12 mouse cellular contexts compared by ENCODE assay signal in genomic region chr3:3308461-3308860, GRCm38 (mm10).
DNase-seq lines count a peak whose midpoint lies in the region; ATAC-seq and TF ChIP-seq lines count a peak whose summit lies in the region.
"Had no signal": no experiment of that assay in that cellular context is flagged by ENCODE, and none has a peak within 500 bp of the region (broad histone marks: within the 10 kb centered on the region; RNA-seq: fewer than 3 reads in every experiment).

No protein-coding gene starts in this region.

- ATAC-seq in forebrain, embryonic 16.5 days, result no peak
- no peak for ATAC-seq in liver, embryonic 14.5 days (ENCODE audit: insufficient read depth)
- no peak for ATAC-seq in liver, postnatal 0 days
- no peak for ATAC-seq in hindbrain, embryonic 13.5 days (ENCODE audit: low FRiP score)
- ATAC-seq in neural tube, embryonic 14.5 days (ENCODE audit: low read depth), result no peak

- no peak for DNase-seq in forebrain, embryonic 10.5 days (ENCODE audit: extremely low spot score, low spot score)
- no peak for DNase-seq in liver, embryonic 14.5 days (ENCODE audit: low read depth in 3 of 3, low spot score in 3 of 3)
- DNase-seq in liver, postnatal 0 days, result no peak
- DNase-seq in adrenal gland, postnatal 10 days, result no peak
- DNase-seq in adrenal gland, postnatal 36 days, result no peak
- DNase-seq: heart, postnatal 4 days; kidney, postnatal 4 days had no signal

- H3K4me1 ChIP-seq in forebrain, embryonic 10.5 days, result no peaks in the 10 kb centered on the region
- H3K4me1 ChIP-seq in forebrain, embryonic 16.5 days (replicated peaks; ENCODE audit: control insufficient read depth, insufficient read depth, low read length), result no peaks in the 10 kb centered on the region
- H3K4me1 ChIP-seq in liver, embryonic 14.5 days (replicated peaks; ENCODE audit: control insufficient read depth in 2 of 2, insufficient read depth in 2 of 2, low read length in 1 of 2), result no peaks in the 10 kb centered on the region
- H3K4me1 ChIP-seq in liver, postnatal 0 days (ENCODE audit: insufficient read depth), result no peaks in the 10 kb centered on the region
- H3K4me1 ChIP-seq in hindbrain, embryonic 13.5 days (replicated peaks), result no peaks in the 10 kb centered on the region
- H3K4me1 ChIP-seq in neural tube, embryonic 14.5 days (ENCODE audit: control insufficient read depth, insufficient read depth, low read length), result no peaks in the 10 kb centered on the region
- H3K4me1 ChIP-seq: limb, embryonic 12.5 days had no signal

- H3K27ac ChIP-seq in forebrain, embryonic 10.5 days, result no peak overlapping the region
- no peak overlapping the region for H3K27ac ChIP-seq in forebrain, embryonic 16.5 days (ENCODE audit: low read length)
- no peak overlapping the region for H3K27ac ChIP-seq in liver, embryonic 14.5 days
- no peak overlapping the region for H3K27ac ChIP-seq in liver, postnatal 0 days (ENCODE audit: low read depth)
- no peak overlapping the region for H3K27ac ChIP-seq in hindbrain, embryonic 13.5 days
- no peak overlapping the region for H3K27ac ChIP-seq in neural tube, embryonic 14.5 days (ENCODE audit: low read depth, low read length)
- H3K27ac ChIP-seq: limb, embryonic 12.5 days; macrophage had no signal

- 62% methylated on average over 14 of the region's 14 CpGs for WGBS in forebrain, embryonic 10.5 days
- 67% methylated on average over 14 of the region's 14 CpGs for WGBS in forebrain, embryonic 16.5 days
- 35% methylated on average over 14 of the region's 14 CpGs for WGBS in liver, embryonic 14.5 days (ENCODE audit: insufficient replicate concordance)
- WGBS in liver, postnatal 0 days (ENCODE audit: insufficient replicate concordance), result 55% methylated on average over 14 of the region's 14 CpGs
- 67% methylated on average over 14 of the region's 14 CpGs for WGBS in hindbrain, embryonic 13.5 days
- WGBS in neural tube, embryonic 14.5 days, result 48% methylated on average over 14 of the region's 14 CpGs

- H3K27me3 ChIP-seq in forebrain, embryonic 10.5 days (ENCODE audit: poor library complexity, severe bottlenecking), result no peaks in the 10 kb centered on the region
- no peaks in the 10 kb centered on the region for H3K27me3 ChIP-seq in forebrain, embryonic 16.5 days (replicated peaks; ENCODE audit: control insufficient read depth, insufficient read depth, low read length)
- no peaks in the 10 kb centered on the region for H3K27me3 ChIP-seq in liver, embryonic 14.5 days (ENCODE audit: control insufficient read depth, insufficient read depth, low read length)
- no peaks in the 10 kb centered on the region for H3K27me3 ChIP-seq in liver, postnatal 0 days (ENCODE audit: insufficient read depth, low read length)
- no peaks in the 10 kb centered on the region for H3K27me3 ChIP-seq in hindbrain, embryonic 13.5 days
- H3K27me3 ChIP-seq in neural tube, embryonic 14.5 days (ENCODE audit: control insufficient read depth, insufficient read depth, low read length), result no peaks in the 10 kb centered on the region
- H3K27me3 ChIP-seq: limb, embryonic 12.5 days had no signal

- TF ChIP-seq CTCF in liver, embryonic 14.5 days (IDR thresholded peaks at IDR 0.05; ENCODE audit: low read depth), result 0 out of 2 replicates have a peak, but pooled peaks have one; percentile 5
- TF ChIP-seq CTCF in liver, postnatal 0 days (IDR thresholded peaks at IDR 0.05; ENCODE audit: low read depth), result no peak

- H3K4me2 ChIP-seq in forebrain, embryonic 16.5 days (ENCODE audit: low read length), result no peak overlapping the region; the same call in 1 of the 2 replicates
- H3K4me2 ChIP-seq in liver, embryonic 14.5 days (ENCODE audit: low read depth), result no peak overlapping the region
- H3K4me2 ChIP-seq in liver, postnatal 0 days (ENCODE audit: low read depth, low read length), result no peak overlapping the region
- H3K4me2 ChIP-seq in hindbrain, embryonic 13.5 days, result peak overlapping the region; percentile 23; the same call in 1 of the 2 replicates
- H3K4me2 ChIP-seq in neural tube, embryonic 14.5 days (ENCODE audit: low read depth, low read length), result peak overlapping the region; percentile 22; the same call in 1 of the 2 replicates
- H3K4me2 ChIP-seq: limb, embryonic 12.5 days had no signal

- H3K36me3 ChIP-seq in forebrain, embryonic 10.5 days (replicated peaks), result no peaks in the 10 kb centered on the region
- H3K36me3 ChIP-seq in forebrain, embryonic 16.5 days (ENCODE audit: control insufficient read depth, insufficient read depth), result no peaks in the 10 kb centered on the region
- no peaks in the 10 kb centered on the region for H3K36me3 ChIP-seq in liver, embryonic 14.5 days (replicated peaks; ENCODE audit: control insufficient read depth, insufficient read depth, low read depth)
- H3K36me3 ChIP-seq in liver, postnatal 0 days (replicated peaks; ENCODE audit: insufficient read depth, low read length), result no peaks in the 10 kb centered on the region
- no peaks in the 10 kb centered on the region for H3K36me3 ChIP-seq in hindbrain, embryonic 13.5 days
- no peaks in the 10 kb centered on the region for H3K36me3 ChIP-seq in neural tube, embryonic 14.5 days (ENCODE audit: control insufficient read depth, insufficient read depth, low read length)
- H3K36me3 ChIP-seq: limb, embryonic 12.5 days had no signal

- H3K9me3 ChIP-seq in forebrain, embryonic 10.5 days, result peaks cover 46% of the 10 kb centered on the region
- H3K9me3 ChIP-seq in forebrain, embryonic 16.5 days (ENCODE audit: control insufficient read depth, low read length), result no peaks in the 10 kb centered on the region
- H3K9me3 ChIP-seq in liver, embryonic 14.5 days (ENCODE audit: control insufficient read depth, low read length), result no peaks in the 10 kb centered on the region
- no peaks in the 10 kb centered on the region for H3K9me3 ChIP-seq in liver, postnatal 0 days (ENCODE audit: low read length)
- H3K9me3 ChIP-seq in hindbrain, embryonic 13.5 days, result peaks cover 12% of the 10 kb centered on the region; the same call in 1 of the 2 replicates
- H3K9me3 ChIP-seq in neural tube, embryonic 14.5 days (ENCODE audit: control insufficient read depth, low read length), result no peaks in the 10 kb centered on the region

- no peak overlapping the region for H3K9ac ChIP-seq in forebrain, embryonic 16.5 days (replicated peaks; ENCODE audit: low read depth, low read length)
- no peak overlapping the region for H3K9ac ChIP-seq in liver, embryonic 14.5 days (replicated peaks)
- H3K9ac ChIP-seq in liver, postnatal 0 days (replicated peaks), result no peak overlapping the region
- H3K9ac ChIP-seq in hindbrain, embryonic 13.5 days, result no peak overlapping the region
- no peak overlapping the region for H3K9ac ChIP-seq in neural tube, embryonic 14.5 days (replicated peaks; ENCODE audit: low read depth, low read length)
- H3K9ac ChIP-seq: limb, embryonic 12.5 days had no signal

- H3K4me3 ChIP-seq in forebrain, embryonic 10.5 days, result 0 out of 2 replicates have a peak overlapping the region, but pooled peaks have one; percentile 12
- H3K4me3 ChIP-seq in forebrain, embryonic 16.5 days (replicated peaks; ENCODE audit: low read length), result no peak overlapping the region
- no peak overlapping the region for H3K4me3 ChIP-seq in liver, embryonic 14.5 days (ENCODE audit: insufficient read depth in 1 of 2, low read depth in 2 of 2, low read length in 2 of 2)
- no peak overlapping the region for H3K4me3 ChIP-seq in liver, postnatal 0 days (ENCODE audit: low read depth, low read length)
- H3K4me3 ChIP-seq in hindbrain, embryonic 13.5 days, result no peak overlapping the region
- H3K4me3 ChIP-seq in neural tube, embryonic 14.5 days (ENCODE audit: low read depth, low read length), result no peak overlapping the region
- H3K4me3 ChIP-seq: limb, embryonic 12.5 days had no signal

- no peak for TF ChIP-seq EP300 in liver, embryonic 14.5 days (IDR thresholded peaks at IDR 0.05; ENCODE audit: low read depth)
- no peak for TF ChIP-seq EP300 in liver, postnatal 0 days (IDR thresholded peaks at IDR 0.05; ENCODE audit: low read depth)

Comparison
In these comparisons a context has a peak if more than half of its experiments do, and no peak if none do; other contexts are left out.
1. H3K4me2 ChIP-seq: peak in hindbrain, embryonic 13.5 days (single experiment) and neural tube, embryonic 14.5 days (single experiment); none in forebrain, embryonic 16.5 days (single experiment), liver, embryonic 14.5 days (single experiment) and liver, postnatal 0 days (single experiment).